Mouse (Mus musculus) forebrain, embryonic 11.5 days (tissue): ENCODE data around the gene H2afj. TPM values are rescaled to one million over a fixed set of nuclear protein-coding genes. Genes with fewer than 3 reads are reported as not detected.

Experiments used
- ATAC-seq: fragments of 200-750 bp; cut with Nextera tagmentation; replicated peaks from 2 replicates; pipeline ENCODE4 v1.8.0; 2017; ENCODE audit warnings: moderate TSS enrichment; ENCODE audit not compliant: low FRiP score
- DNase-seq: peaks from one replicate; pipeline ENCODE4 v3.0.0-alpha.2; 2017; ENCODE audit warnings: low spot score
- H3K27ac ChIP-seq: fragments of 300-500 bp; sonication (generic); 2 replicates; pipeline ENCODE4 v1.5.1; 2014; ENCODE audit warnings: low read depth, low read length
- H3K27me3 ChIP-seq: fragments of 300-500 bp; sonication (generic); 2 replicates; pipeline ENCODE4 v1.6.1; 2014; ENCODE audit warnings: mild to moderate bottlenecking, low read length, mixed read lengths; ENCODE audit not compliant: control insufficient read depth, insufficient read depth
- H3K36me3 ChIP-seq: fragments of 300-500 bp; sonication (generic); 2 replicates; pipeline ENCODE4 v1.6.1; 2014; ENCODE audit warnings: mild to moderate bottlenecking, low read length, moderate library complexity, mixed read lengths; ENCODE audit not compliant: control insufficient read depth, insufficient read depth
- H3K4me1 ChIP-seq: fragments of 300-500 bp; sonication (generic); replicated peaks from 2 replicates; pipeline ENCODE4 v1.6.1; 2014; ENCODE audit warnings: low read length, mixed read lengths; ENCODE audit not compliant: control insufficient read depth, insufficient read depth
- H3K4me2 ChIP-seq: fragments of 300-500 bp; sonication (generic); 2 replicates; pipeline ENCODE4 v1.6.1; 2014; ENCODE audit warnings: low read depth, mild to moderate bottlenecking, low read length, moderate library complexity, mixed read lengths; ENCODE audit not compliant: severe bottlenecking
- H3K4me3 ChIP-seq: fragments of 300-500 bp; sonication (generic); 2 replicates; pipeline ENCODE4 v1.5.1; 2014; ENCODE audit warnings: low read depth, low read length
- H3K9ac ChIP-seq: fragments of 300-500 bp; sonication (generic); 2 replicates; pipeline ENCODE4 v1.6.1; 2014; ENCODE audit warnings: low read length
- H3K9me3 ChIP-seq: fragments of 300-500 bp; sonication (generic); 2 replicates; pipeline ENCODE4 v1.6.1; 2016; ENCODE audit warnings: low read length, mixed read lengths; ENCODE audit not compliant: control insufficient read depth
- WGBS: fragments of 180-500 bp; shearing (Covaris S2); extraction: QIAGEN DNeasy Blood & Tissue Kit; methylation state at CpG from one replicate; pipeline ENCODE4 v1.1.7; 2014; 5-methylcytosine and 5-hydroxymethylcytosine counted together
- polyA plus RNA-seq: library from polyadenylated mRNA; unstranded; fragments of >200 nt; fragmentation: Nextera tagmentation; extraction: Ambion mirVana; gene quantifications from 2 replicates; pipeline ENCODE4 v1.2.1, GENCODE M21; 2014

H2afj gene
- polyA plus RNA-seq, 1 experiment from 2014 or later, result 85.0 TPM

GRCm38 (mm10) chr6:136845706-136846480 is 37.8 kb downstream of the H2afj start:
- no peak overlapping the region for H3K4me3 ChIP-seq
- H3K9me3 ChIP-seq, result no peaks in the 10 kb centered on the region
- no peaks in the 10 kb centered on the region for H3K4me1 ChIP-seq
- no peak overlapping the region for H3K4me2 ChIP-seq
- ATAC-seq (no peak), DNase-seq (no peak)
- H3K36me3 ChIP-seq, result no peaks in the 10 kb centered on the region
- WGBS, result 71% methylated on average over 5 of the region's 5 CpGs
- H3K27me3 ChIP-seq, result no peaks in the 10 kb centered on the region
- H3K27ac ChIP-seq, result no peak overlapping the region
- no peak overlapping the region for H3K9ac ChIP-seq

GRCm38 (mm10) chr6:136847267-136847666 is 39.2 kb downstream of the H2afj start:
- no peaks in the 10 kb centered on the region for H3K9me3 ChIP-seq
- no peak overlapping the region for H3K9ac ChIP-seq
- H3K27me3 ChIP-seq, result no peaks in the 10 kb centered on the region
- H3K4me3 ChIP-seq, result no peak overlapping the region
- H3K27ac ChIP-seq, result no peak overlapping the region
- no peak for ATAC-seq
- H3K4me1 ChIP-seq, result no peaks in the 10 kb centered on the region
- DNase-seq, result no peak
- 87% methylated on average over 3 of the region's 3 CpGs for WGBS
- H3K4me2 ChIP-seq, result no peak overlapping the region
- H3K36me3 ChIP-seq, result no peaks in the 10 kb centered on the region

GRCm38 (mm10) chr6:136847790-136848189 is 39.7 kb downstream of the H2afj start:
- Histone ChIP-seq H3K9ac (no peak overlapping the region), H3K36me3 (no peaks in the 10 kb centered on the region), H3K4me2 (no peak overlapping the region), H3K9me3 (no peaks in the 10 kb centered on the region), H3K4me3 (no peak overlapping the region), H3K27ac (no peak overlapping the region), H3K4me1 (no peaks in the 10 kb centered on the region), H3K27me3 (no peaks in the 10 kb centered on the region)
- 21% methylated on average over 2 of the region's 2 CpGs for WGBS
- ATAC-seq, result no peak
- peak; percentile 70 for DNase-seq

GRCm38 (mm10) chr6:136848399-136848798 is 40.4 kb downstream of the H2afj start:
- no peaks in the 10 kb centered on the region for H3K9me3 ChIP-seq
- DNase-seq, result no peak
- no peaks in the 10 kb centered on the region for H3K36me3 ChIP-seq
- H3K4me2 ChIP-seq, result no peak overlapping the region
- H3K9ac ChIP-seq, result no peak overlapping the region
- no peaks in the 10 kb centered on the region for H3K4me1 ChIP-seq
- ATAC-seq, result no peak
- no peak overlapping the region for H3K4me3 ChIP-seq
- H3K27me3 ChIP-seq, result no peaks in the 10 kb centered on the region
- WGBS, result 89% methylated on average over 8 of the region's 8 CpGs
- no peak overlapping the region for H3K27ac ChIP-seq

- DNase-seq (no peak), ATAC-seq (no peak)
- Histone ChIP-seq H3K4me2 (no peak overlapping the region), H3K36me3 (no peaks in the 10 kb centered on the region), H3K9me3 (no peaks in the 10 kb centered on the region), H3K27ac (no peak overlapping the region), H3K27me3 (no peaks in the 10 kb centered on the region), H3K4me3 (no peak overlapping the region), H3K9ac (no peak overlapping the region), H3K4me1 (no peaks in the 10 kb centered on the region)
- WGBS, result 90% methylated on average over 5 of the region's 5 CpGs
Measured at GRCm38 (mm10) chr6:136848971-136849370, 40.9 kb downstream of the H2afj start.

- no peak for ATAC-seq
- no peak for DNase-seq
- Histone ChIP-seq H3K36me3 (no peaks in the 10 kb centered on the region), H3K4me2 (no peak overlapping the region), H3K27ac (no peak overlapping the region), H3K27me3 (no peaks in the 10 kb centered on the region), H3K4me1 (no peaks in the 10 kb centered on the region), H3K9ac (no peak overlapping the region), H3K9me3 (no peaks in the 10 kb centered on the region), H3K4me3 (no peak overlapping the region)
- 89% methylated on average over 6 of the region's 6 CpGs for WGBS
Measured at GRCm38 (mm10) chr6:136850267-136850666, 42.2 kb downstream of the H2afj start.

- no peak overlapping the region for H3K27ac ChIP-seq
- H3K4me2 ChIP-seq, result no peak overlapping the region
- H3K4me1 ChIP-seq, result no peaks in the 10 kb centered on the region
- H3K9me3 ChIP-seq, result no peaks in the 10 kb centered on the region
- ATAC-seq, result no peak
- H3K27me3 ChIP-seq, result no peaks in the 10 kb centered on the region
- WGBS, result 89% methylated on average over 4 of the region's 4 CpGs
- no peak overlapping the region for H3K4me3 ChIP-seq
- no peak for DNase-seq
- no peaks in the 10 kb centered on the region for H3K36me3 ChIP-seq
- no peak overlapping the region for H3K9ac ChIP-seq
Measured at GRCm38 (mm10) chr6:136852348-136852747, 44.3 kb downstream of the H2afj start.

GRCm38 (mm10) chr6:136852762-136853161 is 44.7 kb downstream of the H2afj start:
- no peaks in the 10 kb centered on the region for H3K27me3 ChIP-seq
- no peaks in the 10 kb centered on the region for H3K4me1 ChIP-seq
- ATAC-seq (no peak), DNase-seq (no peak)
- WGBS, result 48% methylated on average over 3 of the region's 3 CpGs
- no peaks in the 10 kb centered on the region for H3K9me3 ChIP-seq
- H3K27ac ChIP-seq, result no peak overlapping the region
- no peak overlapping the region for H3K9ac ChIP-seq
- H3K4me2 ChIP-seq, result no peak overlapping the region
- H3K36me3 ChIP-seq, result no peaks in the 10 kb centered on the region
- H3K4me3 ChIP-seq, result no peak overlapping the region

- Histone ChIP-seq H3K27me3 (no peaks in the 10 kb centered on the region), H3K4me1 (no peaks in the 10 kb centered on the region), H3K4me2 (no peak overlapping the region), H3K9me3 (no peaks in the 10 kb centered on the region), H3K27ac (no peak overlapping the region), H3K9ac (no peak overlapping the region), H3K36me3 (no peaks in the 10 kb centered on the region), H3K4me3 (no peak overlapping the region)
- no peak for DNase-seq
- ATAC-seq, result no peak
- 92% methylated on average over 11 of the region's 11 CpGs for WGBS
Measured at GRCm38 (mm10) chr6:136854361-136854781, 46.3 kb downstream of the H2afj start.
